Mouse (Mus musculus) lung, embryonic 16.5 days (tissue): ENCODE measurements around the gene Cdkal1. TPM values are rescaled to one million over a fixed set of nuclear protein-coding genes. Genes with fewer than 3 reads are reported as not detected.

Source experiments
- ATAC-seq: fragments of 200-750 bp; cut with Nextera tagmentation; 2 replicates; pipeline ENCODE4 v1.8.0; 2017; ENCODE audit warnings: low read depth, mild to moderate bottlenecking, moderate library complexity
- H3K27ac ChIP-seq: fragments of 300-500 bp; sonication (generic); 2 replicates; pipeline ENCODE4 v1.5.1; 2014; ENCODE audit warnings: mild to moderate bottlenecking, control low read depth, low read length
- H3K27me3 ChIP-seq: fragments of 300-500 bp; sonication (generic); 2 replicates; pipeline ENCODE4 v1.6.1; 2014; ENCODE audit warnings: low read depth, low read length, mixed read lengths; ENCODE audit not compliant: control insufficient read depth, insufficient read depth
- H3K36me3 ChIP-seq: fragments of 300-500 bp; sonication (generic); 2 replicates; pipeline ENCODE4 v1.6.1; 2014; ENCODE audit warnings: low read length; ENCODE audit not compliant: control insufficient read depth, insufficient read depth
- H3K4me1 ChIP-seq: fragments of 300-500 bp; sonication (generic); replicated peaks from 2 replicates; pipeline ENCODE4 v1.6.1; 2014; ENCODE audit warnings: low read length, mixed read lengths; ENCODE audit not compliant: control insufficient read depth, insufficient read depth
- H3K4me2 ChIP-seq: fragments of 300-500 bp; sonication (generic); 2 replicates; pipeline ENCODE4 v1.6.1; 2014; ENCODE audit warnings: low read depth, low read length, control low read depth
- H3K4me3 ChIP-seq: fragments of 300-500 bp; sonication (generic); 2 replicates; pipeline ENCODE4 v1.5.1; 2014; ENCODE audit warnings: mild to moderate bottlenecking, low read length, control low read depth
- H3K9ac ChIP-seq: fragments of 300-500 bp; sonication (generic); 2 replicates; pipeline ENCODE4 v1.6.1; 2014; ENCODE audit warnings: low read length, control low read depth
- H3K9me3 ChIP-seq: fragments of 300-500 bp; sonication (generic); 2 replicates; pipeline ENCODE4 v1.6.1; 2016; ENCODE audit warnings: low read length; ENCODE audit not compliant: control insufficient read depth
- WGBS: fragments of 180-500 bp; shearing (Covaris S2); extraction: QIAGEN DNeasy Blood & Tissue Kit; methylation state at CpG from one replicate; pipeline ENCODE4 v1.1.7; 2014; 5-methylcytosine and 5-hydroxymethylcytosine counted together
- polyA plus RNA-seq: library from polyadenylated mRNA; unstranded; fragments of >200 nt; fragmentation: Nextera tagmentation; extraction: Ambion mirVana; gene quantifications from 2 replicates; pipeline ENCODE4 v1.2.1, GENCODE M21; 2015

The Cdkal1 gene
- polyA plus RNA-seq, 1 experiment from 2014 or later = 32.1 TPM

DNA sequence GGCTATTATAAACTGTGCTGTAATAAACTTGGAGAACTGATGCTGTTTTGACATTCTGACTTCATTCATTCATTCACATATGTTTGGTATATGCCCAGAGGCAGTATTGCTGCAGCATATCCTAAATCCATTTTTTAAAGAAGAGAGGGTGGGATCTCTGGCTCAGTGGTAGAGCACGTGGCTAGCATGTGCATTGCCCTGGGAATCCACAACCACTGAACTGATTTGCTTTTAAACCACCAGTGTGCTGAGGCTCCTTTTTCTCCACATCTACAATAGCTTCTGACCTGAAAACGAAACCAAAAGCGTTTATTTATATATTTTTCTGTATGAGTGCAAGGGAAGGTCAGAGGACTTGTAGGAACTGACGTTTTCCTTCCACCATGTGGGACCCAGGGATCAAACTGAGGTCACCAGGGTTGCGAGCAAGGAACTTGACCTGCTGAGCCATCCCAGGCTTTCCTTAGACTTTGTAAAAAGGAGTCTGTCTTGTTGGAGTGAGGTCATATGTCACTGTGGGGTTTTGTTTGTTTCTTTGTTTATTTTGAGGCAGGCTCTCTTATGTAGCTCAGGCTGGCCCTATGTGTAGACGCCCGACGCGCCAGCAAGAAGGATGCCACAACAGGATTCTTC is 562.8 kb downstream of the Cdkal1 start:
- H3K4me3 ChIP-seq = no peak overlapping the region
- no peak for ATAC-seq
- H3K4me2 ChIP-seq = no peak overlapping the region
- H3K27me3 ChIP-seq = no peaks in the 10 kb centered on the region
- no peaks in the 10 kb centered on the region for H3K4me1 ChIP-seq
- no peaks in the 10 kb centered on the region for H3K36me3 ChIP-seq
- H3K9ac ChIP-seq = no peak overlapping the region
- 75% methylated on average over 9 of the region's 9 CpGs for WGBS
- H3K27ac ChIP-seq = no peak overlapping the region
- no peaks in the 10 kb centered on the region for H3K9me3 ChIP-seq

- H3K9ac ChIP-seq = no peak overlapping the region
- no peaks in the 10 kb centered on the region for H3K4me1 ChIP-seq
- WGBS = 38% methylated on average over 4 of the region's 4 CpGs
- H3K27ac ChIP-seq = no peak overlapping the region
- H3K36me3 ChIP-seq = no peaks in the 10 kb centered on the region
- H3K9me3 ChIP-seq = no peaks in the 10 kb centered on the region
- no peaks in the 10 kb centered on the region for H3K27me3 ChIP-seq
- no peak overlapping the region for H3K4me2 ChIP-seq
- H3K4me3 ChIP-seq = no peak overlapping the region
- no peak for ATAC-seq
Observed at GRCm38 (mm10) chr13:29290569-29290968, 564.9 kb downstream of the Cdkal1 start.

GRCm38 (mm10) chr13:29285058-29285457 is 570.4 kb downstream of the Cdkal1 start:
- 37% methylated on average over 3 of the region's 3 CpGs for WGBS
- ATAC-seq = no peak
- no peaks in the 10 kb centered on the region for H3K27me3 ChIP-seq
- no peak overlapping the region for H3K9ac ChIP-seq
- no peaks in the 10 kb centered on the region for H3K9me3 ChIP-seq
- no peak overlapping the region for H3K27ac ChIP-seq
- H3K4me1 ChIP-seq = 0 out of 2 replicates have a peak, but pooled peaks cover 4% of the 10 kb centered on the region
- H3K4me2 ChIP-seq = no peak overlapping the region
- no peaks in the 10 kb centered on the region for H3K36me3 ChIP-seq
- no peak overlapping the region for H3K4me3 ChIP-seq

DNA sequence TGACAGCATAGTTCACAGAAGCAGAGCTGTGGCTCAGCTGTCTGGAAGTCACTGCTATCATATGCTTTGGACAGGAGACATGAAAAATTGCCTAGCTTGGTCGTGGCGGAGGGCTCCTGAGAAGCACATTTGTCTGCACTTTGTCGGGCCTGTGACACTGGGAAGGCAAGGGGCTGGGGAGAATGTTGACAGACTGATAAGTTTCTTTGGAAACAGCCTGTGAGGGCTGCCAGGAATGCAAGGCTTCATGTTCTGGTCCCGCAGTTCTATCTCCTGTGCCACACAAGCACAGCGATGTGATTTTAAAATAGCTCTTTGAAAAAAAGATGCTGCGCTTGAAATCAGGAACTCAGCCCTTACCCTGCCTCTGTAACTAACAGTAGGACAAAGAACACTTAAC is 573.9 kb downstream of the Cdkal1 start:
- H3K27me3 ChIP-seq = no peaks in the 10 kb centered on the region
- no peaks in the 10 kb centered on the region for H3K9me3 ChIP-seq
- H3K9ac ChIP-seq = no peak overlapping the region
- H3K36me3 ChIP-seq = no peaks in the 10 kb centered on the region
- H3K4me2 ChIP-seq = no peak overlapping the region
- no peak overlapping the region for H3K27ac ChIP-seq
- ATAC-seq = no peak
- H3K4me3 ChIP-seq = no peak overlapping the region
- WGBS = 12% methylated on average over 6 of the region's 6 CpGs
- 0 out of 2 replicates have a peak, but pooled peaks cover 6% of the 10 kb centered on the region for H3K4me1 ChIP-seq

GRCm38 (mm10) chr13:29278156-29278555 is 577.3 kb downstream of the Cdkal1 start:
- 0 out of 2 replicates have a peak, but pooled peaks cover 6% of the 10 kb centered on the region for H3K4me1 ChIP-seq
- no peak for ATAC-seq
- no peak overlapping the region for H3K27ac ChIP-seq
- H3K4me3 ChIP-seq = no peak overlapping the region
- H3K9ac ChIP-seq = no peak overlapping the region
- H3K27me3 ChIP-seq = no peaks in the 10 kb centered on the region
- WGBS = 14% methylated on average over 4 of the region's 4 CpGs
- no peaks in the 10 kb centered on the region for H3K36me3 ChIP-seq
- no peaks in the 10 kb centered on the region for H3K9me3 ChIP-seq
- no peak overlapping the region for H3K4me2 ChIP-seq

GRCm38 (mm10) chr13:29274296-29274695 is 581.2 kb downstream of the Cdkal1 start:
- Histone ChIP-seq H3K9ac (no peak overlapping the region), H3K27me3 (no peaks in the 10 kb centered on the region), H3K4me3 (no peak overlapping the region), H3K4me1 (0 out of 2 replicates have a peak, but pooled peaks cover 3% of the 10 kb centered on the region), H3K27ac (no peak overlapping the region), H3K9me3 (no peaks in the 10 kb centered on the region), H3K36me3 (no peaks in the 10 kb centered on the region), H3K4me2 (no peak overlapping the region)
- no peak for ATAC-seq
- 79% methylated on average over 11 of the region's 11 CpGs for WGBS

- Histone ChIP-seq H3K9me3 (no peaks in the 10 kb centered on the region), H3K4me2 (no peak overlapping the region), H3K27ac (no peak overlapping the region), H3K4me1 (0 out of 2 replicates have a peak, but pooled peaks cover 3% of the 10 kb centered on the region), H3K36me3 (no peaks in the 10 kb centered on the region), H3K27me3 (no peaks in the 10 kb centered on the region), H3K9ac (no peak overlapping the region), H3K4me3 (no peak overlapping the region)
- ATAC-seq = no peak
- 45% methylated on average over 4 of the region's 4 CpGs for WGBS
Observed at GRCm38 (mm10) chr13:29273693-29274221, 581.7 kb downstream of the Cdkal1 start.

DNA sequence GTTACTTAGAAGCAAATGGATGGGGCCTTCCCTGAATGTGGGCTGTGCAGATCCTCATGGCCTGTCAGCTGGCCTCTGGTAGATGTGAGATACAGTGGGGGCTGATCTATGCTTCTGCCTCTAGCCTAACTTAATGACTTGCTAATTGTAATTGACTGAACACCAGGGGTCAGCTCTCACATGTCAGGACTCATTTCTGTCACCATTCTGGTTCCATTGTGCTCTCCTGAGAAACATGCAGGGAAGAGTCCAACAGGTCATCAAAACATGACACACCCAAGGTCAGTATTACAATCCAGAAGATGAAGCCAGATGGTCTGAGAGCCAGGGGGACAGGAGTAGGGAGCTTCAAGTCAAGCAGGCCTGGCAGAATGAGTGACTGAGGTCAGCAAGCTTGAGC is 584.0 kb downstream of the Cdkal1 start:
- Histone ChIP-seq H3K36me3 (no peaks in the 10 kb centered on the region), H3K9me3 (no peaks in the 10 kb centered on the region), H3K27ac (no peak overlapping the region), H3K9ac (no peak overlapping the region), H3K4me3 (no peak overlapping the region), H3K27me3 (no peaks in the 10 kb centered on the region), H3K4me2 (no peak overlapping the region), H3K4me1 (no peaks in the 10 kb centered on the region)
- no peak for ATAC-seq

- Histone ChIP-seq H3K36me3 (no peaks in the 10 kb centered on the region), H3K4me3 (no peak overlapping the region), H3K4me1 (no peaks in the 10 kb centered on the region), H3K27ac (no peak overlapping the region), H3K9ac (no peak overlapping the region), H3K27me3 (no peaks in the 10 kb centered on the region), H3K4me2 (no peak overlapping the region), H3K9me3 (no peaks in the 10 kb centered on the region)
- 82% methylated on average over 11 of the region's 11 CpGs for WGBS
- ATAC-seq = no peak
Observed at GRCm38 (mm10) chr13:29264015-29264711, 591.3 kb downstream of the Cdkal1 start.
